Mouse (Mus musculus): ENCODE data around the gene D5Ertd579e. TPM values are rescaled to one million over a fixed set of nuclear protein-coding genes. Genes with fewer than 3 reads are reported as not detected.
A peak's percentile ranks its signal among the peaks of the same experiment; 100 is the strongest.

The D5Ertd579e gene
- polyA plus RNA-seq (2016; fragmentation: Nextera tagmentation; extraction: Ambion mirVana), result 25.9 and 28.2 TPM in 2 replicates

DNA sequence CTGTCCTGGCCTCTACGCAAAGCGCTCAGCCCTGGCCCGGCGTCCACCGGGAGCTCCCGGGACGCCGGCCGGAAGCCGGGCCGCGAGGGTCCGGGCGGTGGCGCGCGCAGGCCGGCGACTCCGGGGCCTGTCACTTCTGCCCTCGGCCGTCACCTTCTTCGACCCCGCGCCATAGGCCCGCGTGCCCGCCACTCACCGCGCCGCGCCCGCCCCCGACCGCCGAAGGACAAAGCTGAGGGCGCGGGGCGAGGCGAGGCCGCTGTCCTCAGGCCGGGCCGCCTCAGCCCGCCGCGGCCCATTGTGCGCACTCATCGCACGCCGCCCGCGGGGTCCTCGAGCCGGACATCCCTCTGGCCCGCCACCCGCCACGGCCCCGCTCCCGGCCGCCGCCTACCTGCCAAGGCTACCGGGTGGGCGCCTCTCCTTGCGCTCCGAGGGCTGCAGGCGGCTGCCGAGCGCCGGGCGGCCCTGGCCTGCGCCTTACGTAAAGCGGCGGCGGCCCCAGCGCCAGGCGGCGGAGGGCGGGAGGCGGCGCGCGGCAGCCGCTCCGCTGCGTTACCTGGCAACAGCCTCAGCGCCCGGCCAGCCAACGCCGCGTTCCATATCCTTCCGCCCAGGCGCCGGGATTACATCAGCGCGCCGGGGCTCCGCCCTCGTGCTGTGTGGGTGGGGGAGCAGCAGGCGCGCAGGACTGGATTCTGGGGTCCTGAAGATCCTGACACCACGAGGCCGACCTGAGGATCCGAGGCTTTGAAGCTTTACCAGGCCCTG lies at the start of gene D5Ertd579e:
TSS of gene D5Ertd579e (minus strand) at position 564 of the 771 bp plus-strand sequence.
- peak within 1 kb of the TSS; percentile 80 for H3K4me3 ChIP-seq
- H3K27me3 ChIP-seq (ENCODE audit: insufficient read depth, poor library complexity, severe bottlenecking), result peaks cover 4% of the 10 kb centered on the region
- peaks cover 17% of the 10 kb centered on the region for H3K36me3 ChIP-seq
- H3K9me3 ChIP-seq, result no peaks in the 10 kb centered on the region
- peak within 1 kb of the TSS; percentile 98 for H3K27ac ChIP-seq
- DNase-seq (ENCODE audit: low spot score), result peak; percentile 92
- WGBS, result under 1% methylated on average over 104 of the region's 104 CpGs
- peaks cover 25% of the 10 kb centered on the region for H3K4me1 ChIP-seq (replicated peaks)

GRCm38 (mm10) chr5:36742126-36742848 lies 46.5 kb upstream of the D5Ertd579e start:
- H3K27ac ChIP-seq, result no peak overlapping the region
- peaks cover 8% of the 10 kb centered on the region for H3K4me1 ChIP-seq (replicated peaks)
- no peaks in the 10 kb centered on the region for H3K9me3 ChIP-seq
- H3K36me3 ChIP-seq, result 0 out of 2 replicates have a peak, but pooled peaks cover 3% of the 10 kb centered on the region
- WGBS, result 42% methylated on average over 16 of the region's 16 CpGs
- H3K4me3 ChIP-seq, result no peak overlapping the region; the same call in 1 of the 2 replicates
- DNase-seq (ENCODE audit: low spot score), result peak; percentile 83
- no peaks in the 10 kb centered on the region for H3K27me3 ChIP-seq (ENCODE audit: insufficient read depth, poor library complexity, severe bottlenecking)

- Histone ChIP-seq H3K27ac (no peak overlapping the region), H3K4me1 (replicated peaks) (no peaks in the 10 kb centered on the region), H3K27me3 (ENCODE audit: insufficient read depth, poor library complexity, severe bottlenecking) (no peaks in the 10 kb centered on the region), H3K4me3 (no peak overlapping the region), H3K9me3 (no peaks in the 10 kb centered on the region), H3K36me3 (no peaks in the 10 kb centered on the region)
- WGBS, result 65% methylated on average over 4 of the region's 4 CpGs
- DNase-seq (ENCODE audit: low spot score), result no peak
Observed at GRCm38 (mm10) chr5:36739829-36740228, 44.0 kb upstream of the D5Ertd579e start.

- Histone ChIP-seq H3K27me3 (ENCODE audit: insufficient read depth, poor library complexity, severe bottlenecking) (no peaks in the 10 kb centered on the region), H3K9me3 (no peaks in the 10 kb centered on the region), H3K4me3 (no peak overlapping the region), H3K27ac (peak overlapping the region; percentile 13; the same call in 1 of the 2 replicates), H3K36me3 (no peaks in the 10 kb centered on the region), H3K4me1 (replicated peaks) (no peaks in the 10 kb centered on the region)
- WGBS, result 74% methylated on average over 16 of the region's 16 CpGs
- no peak for DNase-seq (ENCODE audit: low spot score)
Observed at GRCm38 (mm10) chr5:36738799-36739615, 43.2 kb upstream of the D5Ertd579e start.

- Histone ChIP-seq H3K4me3 (no peak overlapping the region), H3K36me3 (no peaks in the 10 kb centered on the region), H3K4me1 (replicated peaks) (no peaks in the 10 kb centered on the region), H3K27me3 (ENCODE audit: insufficient read depth, poor library complexity, severe bottlenecking) (no peaks in the 10 kb centered on the region), H3K9me3 (no peaks in the 10 kb centered on the region), H3K27ac (no peak overlapping the region)
- DNase-seq (ENCODE audit: low spot score), result no peak
- WGBS, result 65% methylated on average over 4 of the region's 4 CpGs
Observed at GRCm38 (mm10) chr5:36737765-36738164, 41.9 kb upstream of the D5Ertd579e start.

DNA sequence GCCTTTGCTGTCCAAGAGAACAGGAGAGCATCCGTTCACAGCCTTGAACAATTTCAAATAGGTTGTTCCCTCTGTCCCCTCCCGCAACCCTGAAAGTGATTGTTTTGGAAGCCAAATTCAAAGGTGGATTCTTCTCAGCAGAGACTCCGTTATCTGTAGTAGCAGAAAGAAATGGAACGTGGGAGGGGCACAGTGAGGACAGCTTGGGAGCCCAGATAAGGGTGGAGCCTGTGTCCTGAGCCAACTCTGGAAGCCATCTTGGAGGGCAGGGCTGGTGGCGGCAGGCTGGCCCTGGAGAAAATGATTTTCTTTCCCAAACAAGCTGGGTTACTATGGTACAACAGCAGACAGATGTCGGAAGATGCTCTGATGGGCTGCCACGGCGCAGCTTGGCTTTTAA lies 40.2 kb upstream of the D5Ertd579e start:
- DNase-seq (ENCODE audit: low spot score), result no peak
- Histone ChIP-seq H3K27ac (no peak overlapping the region), H3K4me1 (replicated peaks) (peaks cover under 1% of the 10 kb centered on the region; the same call in 1 of the 2 replicates), H3K27me3 (ENCODE audit: insufficient read depth, poor library complexity, severe bottlenecking) (no peaks in the 10 kb centered on the region), H3K9me3 (no peaks in the 10 kb centered on the region), H3K4me3 (no peak overlapping the region), H3K36me3 (no peaks in the 10 kb centered on the region)
- 82% methylated on average over 8 of the region's 8 CpGs for WGBS

DNA sequence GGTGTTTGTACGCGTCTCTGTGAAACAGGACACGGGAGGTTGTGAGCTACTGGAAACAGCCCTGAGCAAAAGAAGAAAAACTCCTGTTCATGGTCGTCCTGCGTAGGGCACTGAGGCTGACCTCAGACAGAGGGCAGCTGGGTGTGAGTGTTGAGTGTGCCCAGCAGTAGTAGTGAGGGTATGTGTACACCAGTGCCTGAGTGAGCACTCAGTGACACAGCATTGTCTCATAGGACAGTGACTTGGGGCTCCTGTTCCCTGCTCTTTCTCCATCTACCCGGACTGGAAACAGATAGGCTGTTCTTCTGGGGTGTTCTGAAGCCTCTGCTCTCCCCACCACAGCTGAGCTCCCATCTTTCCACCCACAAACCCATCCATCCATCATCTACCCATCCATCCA lies 39.3 kb upstream of the D5Ertd579e start:
- no peaks in the 10 kb centered on the region for H3K9me3 ChIP-seq
- WGBS, result 84% methylated on average over 6 of the region's 6 CpGs
- DNase-seq (ENCODE audit: low spot score), result no peak
- H3K27ac ChIP-seq, result no peak overlapping the region
- H3K4me1 ChIP-seq (replicated peaks), result peaks cover 7% of the 10 kb centered on the region; the same call in 1 of the 2 replicates
- no peaks in the 10 kb centered on the region for H3K36me3 ChIP-seq
- no peak overlapping the region for H3K4me3 ChIP-seq
- H3K27me3 ChIP-seq (ENCODE audit: insufficient read depth, poor library complexity, severe bottlenecking), result no peaks in the 10 kb centered on the region

DNA sequence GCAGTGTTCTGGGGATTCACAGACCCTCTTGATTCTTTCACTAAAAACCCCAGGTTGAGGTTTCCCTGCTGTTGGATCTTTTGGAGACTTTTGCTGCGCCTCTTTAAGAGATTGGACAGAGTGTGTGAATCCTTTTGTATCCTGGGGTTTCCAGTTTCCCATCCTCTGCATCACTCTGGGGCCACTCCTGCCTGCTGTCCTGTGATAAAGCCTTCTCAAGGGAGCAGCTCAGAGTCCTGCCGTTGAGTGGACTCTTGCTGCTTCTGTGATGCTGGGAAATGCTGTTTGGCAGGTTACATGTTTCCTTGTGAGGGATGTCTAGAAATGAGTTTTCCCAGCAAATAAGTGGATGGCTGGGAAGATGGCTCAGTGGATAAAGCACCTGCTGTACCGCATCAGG lies 37.6 kb upstream of the D5Ertd579e start:
- Histone ChIP-seq H3K4me1 (replicated peaks) (peaks cover 22% of the 10 kb centered on the region; the same call in 1 of the 2 replicates), H3K27me3 (ENCODE audit: insufficient read depth, poor library complexity, severe bottlenecking) (no peaks in the 10 kb centered on the region), H3K36me3 (no peaks in the 10 kb centered on the region), H3K27ac (no peak overlapping the region), H3K9me3 (no peaks in the 10 kb centered on the region), H3K4me3 (no peak overlapping the region)
- WGBS, result 75% methylated on average over 3 of the region's 3 CpGs
- DNase-seq (ENCODE audit: low spot score), result no peak

- H3K4me3 ChIP-seq, result no peak overlapping the region
- DNase-seq (ENCODE audit: low spot score), result no peak
- H3K27me3 ChIP-seq (ENCODE audit: insufficient read depth, poor library complexity, severe bottlenecking), result no peaks in the 10 kb centered on the region
- no peaks in the 10 kb centered on the region for H3K36me3 ChIP-seq
- no peak overlapping the region for H3K27ac ChIP-seq
- no peaks in the 10 kb centered on the region for H3K9me3 ChIP-seq
- WGBS, result 70% methylated on average over 7 of the region's 7 CpGs
- H3K4me1 ChIP-seq (replicated peaks), result peaks cover 27% of the 10 kb centered on the region; the same call in 1 of the 2 replicates
Observed at GRCm38 (mm10) chr5:36731901-36732652, 36.3 kb upstream of the D5Ertd579e start.

DNA sequence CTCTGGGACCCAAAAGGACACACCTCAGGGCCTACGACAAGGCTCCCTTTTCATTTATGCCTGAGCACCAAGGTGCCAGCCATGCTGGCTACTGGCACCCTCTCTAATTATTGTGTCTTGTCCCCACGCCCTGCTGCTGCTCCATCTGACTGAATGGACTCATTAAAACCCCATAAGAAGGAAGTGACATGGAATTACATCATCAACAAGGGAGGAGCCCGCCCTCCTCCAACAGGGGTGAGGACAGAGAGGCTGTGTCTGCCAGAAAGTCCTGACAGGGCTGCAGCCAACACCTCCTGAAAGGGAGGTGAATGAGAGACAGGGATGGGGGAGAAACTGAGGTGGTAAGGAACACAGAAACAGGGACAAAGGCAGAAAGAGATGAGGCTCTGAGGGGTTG lies 34.9 kb upstream of the D5Ertd579e start:
- no peak overlapping the region for H3K4me3 ChIP-seq
- H3K36me3 ChIP-seq, result no peaks in the 10 kb centered on the region
- H3K4me1 ChIP-seq (replicated peaks), result peaks cover 32% of the 10 kb centered on the region; the same call in 1 of the 2 replicates
- H3K27ac ChIP-seq, result no peak overlapping the region
- no peaks in the 10 kb centered on the region for H3K27me3 ChIP-seq (ENCODE audit: insufficient read depth, poor library complexity, severe bottlenecking)
- DNase-seq (ENCODE audit: low spot score), result no peak
- 76% methylated on average over 3 of the region's 3 CpGs for WGBS
- no peaks in the 10 kb centered on the region for H3K9me3 ChIP-seq

- Histone ChIP-seq H3K27ac (no peak overlapping the region), H3K9me3 (no peaks in the 10 kb centered on the region), H3K4me3 (no peak overlapping the region), H3K36me3 (no peaks in the 10 kb centered on the region), H3K4me1 (replicated peaks) (peaks cover 32% of the 10 kb centered on the region; the same call in 1 of the 2 replicates), H3K27me3 (ENCODE audit: insufficient read depth, poor library complexity, severe bottlenecking) (no peaks in the 10 kb centered on the region)
- 87% methylated on average over 2 of the region's 2 CpGs for WGBS
- no peak for DNase-seq (ENCODE audit: low spot score)
Observed at GRCm38 (mm10) chr5:36729923-36730322, 34.1 kb upstream of the D5Ertd579e start.

- no peaks in the 10 kb centered on the region for H3K36me3 ChIP-seq
- 78% methylated on average over 4 of the region's 4 CpGs for WGBS
- H3K4me1 ChIP-seq (replicated peaks), result peaks cover 32% of the 10 kb centered on the region; the same call in 1 of the 2 replicates
- no peak overlapping the region for H3K27ac ChIP-seq
- DNase-seq (ENCODE audit: low spot score), result no peak
- no peaks in the 10 kb centered on the region for H3K9me3 ChIP-seq
- H3K27me3 ChIP-seq (ENCODE audit: insufficient read depth, poor library complexity, severe bottlenecking), result no peaks in the 10 kb centered on the region
- no peak overlapping the region for H3K4me3 ChIP-seq
Observed at GRCm38 (mm10) chr5:36729086-36729473, 33.3 kb upstream of the D5Ertd579e start.
